Mouse (Mus musculus) Patski (cell line): ENCODE measurements around the gene Dnaaf2. TPM values are rescaled to one million over a fixed set of nuclear protein-coding genes. Genes with fewer than 3 reads are reported as not detected.

ENCODE experiments used
- ATAC-seq: fragments of 100-300 bp; one replicate; pipeline ENCODE4 v1.8.0; 2021
- CTCF ChIA-PET: fragments of 350-600 bp; sonication (Branson Sonifier 250); formaldehyde crosslinking; loops from one replicate; lab custom pipeline; 2022; ENCODE audit warnings: inconsistent platforms; lab: Charles Lee
- POLR2A ChIA-PET: fragments of 350-600 bp; sonication (Branson Sonifier 250); formaldehyde crosslinking; loops from one replicate; lab custom pipeline; 2022; ENCODE audit warnings: antibody characterized with exemption, inconsistent platforms; lab: Charles Lee
- DNase-seq: peaks from one replicate; pipeline ENCODE4 v3.0.0-alpha.2; 2011; ENCODE audit warnings: low read depth, low spot score
- H3K27me3 ChIP-seq: fragments of 371-371 bp; one replicate; pipeline ENCODE4 v1.5.1; 2021
- CTCF ChIP-seq: fragments of 100-300 bp; IDR thresholded peaks from one replicate; pipeline ENCODE4 v1.5.1; 2021
- in situ Hi-C: fragments of 300-500 bp; cut with MboI; formaldehyde crosslinking; loops from 3 replicates; pipeline ENCODE4 v1.11.1; 2018; ENCODE audit warnings: low pct_unique_long_range_greater_than_20kb, mixed read lengths
- polyA plus RNA-seq: library from polyadenylated mRNA; unstranded; gene quantifications from one replicate; pipeline ENCODE4 v1.2.3, GENCODE M21; 2021

The Dnaaf2 gene
- polyA plus RNA-seq = 3.6 TPM

- H3K27me3 ChIP-seq = no peaks in the 10 kb centered on the region
- TF ChIP-seq CTCF = no peak
- DNase-seq (no peak), ATAC-seq (peak; percentile 32)
- POLR2A ChIA-PET = no interaction called here
- in situ Hi-C loops = no loop called here
- CTCF ChIA-PET = no interaction called here
Measured at GRCm38 (mm10) chr12:69198164-69198535, at the start of gene Dnaaf2. Dnaaf2 (minus strand) TSS chr12:69198429.

- no peaks in the 10 kb centered on the region for H3K27me3 ChIP-seq
- CTCF ChIA-PET = interaction anchor here (0.6 to 2.6 kb wide), 2 partner anchors 12 to 33 kb away, joined by 3 to 6 read pairs; no protein-coding TSS in a partner anchor
- in situ Hi-C loops = no loop called here
- DNase-seq = no peak
- TF ChIP-seq CTCF = no peak
- POLR2A ChIA-PET = interaction anchor here (0.6 kb wide), 1 partner anchor 13 kb away, joined by 4 read pairs; no protein-coding TSS in a partner anchor
- ATAC-seq = peak; percentile 63
Measured at GRCm38 (mm10) chr12:69241771-69242431, 43.7 kb upstream of the Dnaaf2 start.

- DNase-seq (no peak), ATAC-seq (no peak)
- TF ChIP-seq CTCF = no peak
- CTCF ChIA-PET = interaction anchor here (2.6 kb wide), 1 partner anchor 12 kb away, joined by 6 read pairs; no protein-coding TSS in a partner anchor
- POLR2A ChIA-PET = interaction anchor here (0.6 kb wide), 1 partner anchor 13 kb away, joined by 4 read pairs; no protein-coding TSS in a partner anchor
- in situ Hi-C loops = no loop called here
- no peaks in the 10 kb centered on the region for H3K27me3 ChIP-seq
Measured at GRCm38 (mm10) chr12:69241405-69241770, 43.2 kb upstream of the Dnaaf2 start.

GRCm38 (mm10) chr12:69240876-69241275 lies 42.6 kb upstream of the Dnaaf2 start, which contains the start of gene Klhdc1:
Klhdc1 (plus strand) TSS chr12:69241176.
- ChIA-PET POLR2A (no interaction called here), CTCF (interaction anchor here (2.6 kb wide), 1 partner anchor 11 kb away, joined by 6 read pairs; no protein-coding TSS in a partner anchor)
- no peak for TF ChIP-seq CTCF
- H3K27me3 ChIP-seq = no peaks in the 10 kb centered on the region
- in situ Hi-C loops = no loop called here
- DNase-seq (no peak), ATAC-seq (no peak)

- POLR2A ChIA-PET = no interaction called here
- in situ Hi-C loops = no loop called here
- no peak for ATAC-seq
- no peak for TF ChIP-seq CTCF
- no peak for DNase-seq
- CTCF ChIA-PET = no interaction called here
- no peaks in the 10 kb centered on the region for H3K27me3 ChIP-seq
Measured at GRCm38 (mm10) chr12:69238284-69238683, 40.1 kb upstream of the Dnaaf2 start.

GRCm38 (mm10) chr12:69235782-69236181 lies 37.6 kb upstream of the Dnaaf2 start:
- no peak for DNase-seq
- in situ Hi-C loops = no loop called here
- no peak for ATAC-seq
- POLR2A ChIA-PET = no interaction called here
- CTCF ChIA-PET = no interaction called here
- no peak for TF ChIP-seq CTCF
- no peaks in the 10 kb centered on the region for H3K27me3 ChIP-seq

- no peak for ATAC-seq
- in situ Hi-C loops = no loop called here
- H3K27me3 ChIP-seq = no peaks in the 10 kb centered on the region
- no peak for DNase-seq
- TF ChIP-seq CTCF = peak; percentile 34
- ChIA-PET POLR2A (no interaction called here), CTCF (interaction anchor here (1.6 kb wide), 1 partner anchor 12 kb away, joined by 6 read pairs; the partner anchor contains the start of gene Klhdc1)
Measured at GRCm38 (mm10) chr12:69229251-69229650, 31.0 kb upstream of the Dnaaf2 start.

- TF ChIP-seq CTCF = no peak
- no peaks in the 10 kb centered on the region for H3K27me3 ChIP-seq
- DNase-seq = no peak
- ChIA-PET CTCF (no interaction called here), POLR2A (interaction anchor here (1.0 kb wide), 1 partner anchor 14 kb away, joined by 4 read pairs; no protein-coding TSS in a partner anchor)
- in situ Hi-C loops = no loop called here
- peak; percentile 92 for ATAC-seq
Measured at GRCm38 (mm10) chr12:69227776-69228466, 29.7 kb upstream of the Dnaaf2 start, which contains the start of gene Pole2. Pole2 (minus strand) TSS chr12:69228195.

GRCm38 (mm10) chr12:69220613-69221277 lies 22.5 kb upstream of the Dnaaf2 start:
- in situ Hi-C loops = loop anchor here (25.0 kb wide), 1 partner anchor 367 kb away; the partner anchor contains the start of gene Vcpkmt
- no peak for ATAC-seq
- POLR2A ChIA-PET = no interaction called here
- CTCF ChIA-PET = no interaction called here
- no peaks in the 10 kb centered on the region for H3K27me3 ChIP-seq
- TF ChIP-seq CTCF = no peak
- DNase-seq = no peak

- DNase-seq = no peak
- ChIA-PET POLR2A (no interaction called here), CTCF (no interaction called here)
- no peak for ATAC-seq
- no peak for TF ChIP-seq CTCF
- no peaks in the 10 kb centered on the region for H3K27me3 ChIP-seq
- in situ Hi-C loops = loop anchor here (25.0 kb wide), 1 partner anchor 371 kb away; the partner anchor contains the start of gene Vcpkmt
Measured at GRCm38 (mm10) chr12:69216587-69216986, 18.4 kb upstream of the Dnaaf2 start.
